20 mouse cellular contexts compared by ENCODE assay signal in the genomic region with DNA sequence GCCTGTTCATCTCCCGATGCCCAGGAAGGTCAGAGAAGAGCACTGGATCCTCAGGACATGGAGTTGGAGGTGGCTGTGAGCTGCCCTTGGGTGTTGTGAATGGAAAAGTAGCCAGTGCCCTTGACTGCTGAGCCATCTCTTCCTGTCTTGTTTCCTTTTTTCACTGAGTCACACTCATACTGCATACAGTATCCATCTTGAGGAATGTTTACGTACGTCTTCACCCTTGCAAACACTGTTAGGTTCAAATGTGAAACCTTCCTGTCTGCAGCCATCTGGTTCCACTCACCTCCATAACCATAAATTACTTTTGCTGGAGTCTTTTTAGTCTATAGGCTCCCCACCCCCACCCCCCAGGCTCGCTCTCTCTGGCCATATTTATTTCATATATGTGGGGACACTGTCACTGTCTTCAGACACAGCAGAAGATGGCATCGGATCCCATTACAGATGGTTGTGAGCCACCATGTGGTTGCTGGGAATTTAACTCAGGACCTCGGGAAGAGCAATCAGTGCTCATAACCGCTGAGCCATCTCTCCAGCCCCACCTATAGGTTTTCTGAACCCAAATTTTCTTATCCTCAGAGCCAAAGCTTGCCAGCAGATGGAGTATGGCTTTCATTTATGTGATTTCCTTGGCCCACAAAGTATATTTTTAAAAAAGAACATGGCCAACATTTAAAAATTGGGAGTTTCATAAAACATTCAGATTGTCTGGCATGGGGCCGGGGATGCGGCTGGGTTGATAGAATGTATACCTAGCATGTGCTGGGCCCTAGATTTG. TPM values are rescaled to one million over a fixed set of nuclear protein-coding genes. Genes with fewer than 3 reads are reported as not detected.
DNase-seq lines count a peak whose midpoint lies in the region; ATAC-seq and TF ChIP-seq lines count a peak whose summit lies in the region.
"Had no signal": no experiment of that assay in that cellular context is flagged by ENCODE, and none has a peak within 500 bp of the region (broad histone marks: within the 10 kb centered on the region; RNA-seq: fewer than 3 reads in every experiment).

No protein-coding gene starts in this region.

- H3K27me3 ChIP-seq in heart, postnatal 0 days (ENCODE audit: control insufficient read depth, insufficient read depth, low read length), result no peaks in the 10 kb centered on the region
- no peaks in the 10 kb centered on the region for H3K27me3 ChIP-seq in midbrain, postnatal 0 days (ENCODE audit: insufficient read depth, low read length)
- H3K27me3 ChIP-seq in midbrain, embryonic 14.5 days (ENCODE audit: control insufficient read depth, insufficient read depth, low read length), result no peaks in the 10 kb centered on the region
- no peaks in the 10 kb centered on the region for H3K27me3 ChIP-seq in forebrain, embryonic 12.5 days
- H3K27me3 ChIP-seq: limb, embryonic 13.5 days; neural tube, embryonic 13.5 days had no signal

- 76% methylated on average over 9 of the region's 9 CpGs for WGBS in heart, postnatal 0 days
- WGBS in midbrain, postnatal 0 days, result 83% methylated on average over 9 of the region's 9 CpGs
- WGBS in midbrain, embryonic 14.5 days, result 82% methylated on average over 9 of the region's 9 CpGs
- 83% methylated on average over 9 of the region's 9 CpGs for WGBS in forebrain, embryonic 12.5 days

- H3K4me1 ChIP-seq in heart, postnatal 0 days (ENCODE audit: control insufficient read depth, insufficient read depth), result peaks cover 51% of the 10 kb centered on the region
- no peaks in the 10 kb centered on the region for H3K4me1 ChIP-seq in midbrain, postnatal 0 days (ENCODE audit: insufficient read depth, low read length)
- H3K4me1 ChIP-seq in midbrain, embryonic 14.5 days (ENCODE audit: control insufficient read depth, insufficient read depth, low read length), result 0 out of 2 replicates have a peak, but pooled peaks cover 3% of the 10 kb centered on the region
- no peaks in the 10 kb centered on the region; the same call in 1 of the 2 replicates for H3K4me1 ChIP-seq in forebrain, embryonic 12.5 days

- no peak for DNase-seq in gastrocnemius, adult 2 months
- no peak for DNase-seq in gastrocnemius, adult 18-20 months (ENCODE audit: low spot score)
- DNase-seq in heart, postnatal 0 days (ENCODE audit: low spot score), result no peak
- DNase-seq in heart, adult 8-10 months (ENCODE audit: low spot score), result no peak
- no peak for DNase-seq in midbrain, postnatal 0 days (ENCODE audit: low spot score)
- no peak for DNase-seq in midbrain, embryonic 14.5 days
- no peak for DNase-seq in cerebellum, adult 11-12 months
- DNase-seq: adrenal gland, adult 8-10 months; cerebellum, adult 11 months; cerebellum, postnatal 36 days; gastrocnemius, postnatal 14 days; lung, postnatal 14 days; spleen, adult 18-20 months had no signal

- TF ChIP-seq EP300 in heart, postnatal 0 days (IDR thresholded peaks at IDR 0.05; ENCODE audit: low read depth), result no peak

- ATAC-seq in heart, postnatal 0 days (ENCODE audit: insufficient read depth, low read depth), result no peak
- ATAC-seq in midbrain, postnatal 0 days (ENCODE audit: low FRiP score), result no peak
- no peak for ATAC-seq in midbrain, embryonic 14.5 days (ENCODE audit: low FRiP score, low TSS enrichment)
- no peak for ATAC-seq in forebrain, embryonic 12.5 days (ENCODE audit: low FRiP score)
- ATAC-seq: forebrain, embryonic 16.5 days had no signal

- H3K27ac ChIP-seq in gastrocnemius, adult 2 months, result peak overlapping the region; percentile 95
- peak overlapping the region; percentile 85 for H3K27ac ChIP-seq in heart, postnatal 0 days (ENCODE audit: low read depth)
- H3K27ac ChIP-seq in midbrain, postnatal 0 days (ENCODE audit: low read depth, low read length), result no peak overlapping the region
- H3K27ac ChIP-seq in midbrain, embryonic 14.5 days (replicated peaks; ENCODE audit: low read depth, low read length), result no peak overlapping the region
- no peak overlapping the region for H3K27ac ChIP-seq in forebrain, embryonic 12.5 days
- H3K27ac ChIP-seq: limb, embryonic 13.5 days; liver, embryonic 14.5 days; neural tube, embryonic 13.5 days had no signal

- H3K9ac ChIP-seq in heart, postnatal 0 days (replicated peaks; ENCODE audit: low read depth, low read length), result 0 out of 2 replicates have a peak overlapping the region, but pooled peaks have one; percentile 7
- no peak overlapping the region for H3K9ac ChIP-seq in midbrain, postnatal 0 days (replicated peaks; ENCODE audit: low read length, poor library complexity, severe bottlenecking)
- H3K9ac ChIP-seq in midbrain, embryonic 14.5 days (replicated peaks; ENCODE audit: low read length), result no peak overlapping the region
- no peak overlapping the region for H3K9ac ChIP-seq in forebrain, embryonic 12.5 days
- H3K9ac ChIP-seq: limb, embryonic 13.5 days; liver, embryonic 14.5 days; neural tube, embryonic 13.5 days had no signal

- H3K4me3 ChIP-seq in gastrocnemius, adult 2 months, result peak overlapping the region; percentile 50
- no peak overlapping the region for H3K4me3 ChIP-seq in heart, postnatal 0 days (ENCODE audit: low read depth, low read length)
- H3K4me3 ChIP-seq in midbrain, postnatal 0 days (ENCODE audit: low read depth, low read length), result no peak overlapping the region
- H3K4me3 ChIP-seq in midbrain, embryonic 14.5 days (replicated peaks; ENCODE audit: low read depth, low read length), result no peak overlapping the region
- H3K4me3 ChIP-seq in forebrain, embryonic 12.5 days (replicated peaks), result no peak overlapping the region
- H3K4me3 ChIP-seq: erythroblast, embryonic 14.5 days; limb, embryonic 13.5 days; neural tube, embryonic 13.5 days had no signal

- no peak for TF ChIP-seq CTCF in gastrocnemius, adult 2 months (IDR thresholded peaks at IDR 0.05)
- TF ChIP-seq CTCF in heart, postnatal 0 days (IDR thresholded peaks at IDR 0.05; ENCODE audit: low read depth), result no peak
- TF ChIP-seq CTCF in midbrain, postnatal 0 days (IDR thresholded peaks at IDR 0.05), result peak; percentile 54

- H3K36me3 ChIP-seq in heart, postnatal 0 days (replicated peaks; ENCODE audit: control insufficient read depth, insufficient read depth, low read length), result no peaks in the 10 kb centered on the region
- no peaks in the 10 kb centered on the region for H3K36me3 ChIP-seq in midbrain, postnatal 0 days (ENCODE audit: insufficient read depth, low read length)
- H3K36me3 ChIP-seq in midbrain, embryonic 14.5 days (ENCODE audit: control insufficient read depth, insufficient read depth, low read length), result no peaks in the 10 kb centered on the region
- no peaks in the 10 kb centered on the region for H3K36me3 ChIP-seq in forebrain, embryonic 12.5 days (replicated peaks)
- H3K36me3 ChIP-seq: limb, embryonic 13.5 days; neural tube, embryonic 13.5 days had no signal

- intact Hi-C loops in gastrocnemius, adult 2 months (cut with DNase I), result loop anchor here (2.0 kb wide), 2 partner anchors 51 to 79 kb away; a partner anchor contains a TSS

- no peaks in the 10 kb centered on the region for H3K9me3 ChIP-seq in heart, postnatal 0 days (replicated peaks; ENCODE audit: control insufficient read depth, low read length)
- H3K9me3 ChIP-seq in midbrain, postnatal 0 days (ENCODE audit: low read length), result no peaks in the 10 kb centered on the region
- no peaks in the 10 kb centered on the region for H3K9me3 ChIP-seq in midbrain, embryonic 14.5 days (ENCODE audit: control insufficient read depth, low read length)
- H3K9me3 ChIP-seq in forebrain, embryonic 12.5 days, result no peaks in the 10 kb centered on the region
- H3K9me3 ChIP-seq: limb, embryonic 13.5 days; neural tube, embryonic 13.5 days had no signal

- H3K4me2 ChIP-seq in heart, postnatal 0 days (ENCODE audit: low read depth, low read length), result no peak overlapping the region
- no peak overlapping the region for H3K4me2 ChIP-seq in midbrain, postnatal 0 days (ENCODE audit: low read depth, low read length, poor library complexity, severe bottlenecking)
- no peak overlapping the region for H3K4me2 ChIP-seq in midbrain, embryonic 14.5 days (ENCODE audit: low read length)
- H3K4me2 ChIP-seq in forebrain, embryonic 12.5 days, result no peak overlapping the region
- H3K4me2 ChIP-seq: limb, embryonic 13.5 days; neural tube, embryonic 13.5 days had no signal

RNA-seq across cellular contexts. Expression of a gene that starts 51.0 kb away (rescaled TPM):
- 10 to 100 TPM; 72.6 to 73.2 TPM for total RNA-seq in gastrocnemius, adult 2 months (2021)
- 10 to 100 TPM; 75.3 to 75.4 TPM for total RNA-seq in gastrocnemius, adult 18-20 months (2021)
- total RNA-seq in heart, postnatal 0 days (2014; rRNA removed; ENCODE audit: low replicate concordance), result 328 and 340 TPM in 2 replicates
- polyA plus RNA-seq in heart, postnatal 0 days (2015; fragmentation: Nextera tagmentation; extraction: Ambion mirVana), result 58.5 and 65.2 TPM in 2 replicates
- total RNA-seq in heart, adult 8-10 months (2022), result 100 to 1,000 TPM; 232 to 257 (median 245) TPM
- total RNA-seq in midbrain, postnatal 0 days (2014; rRNA removed), result 1.6 and 2.0 TPM in 2 replicates
- 0.44 and 0.75 TPM in 2 replicates for polyA plus RNA-seq in midbrain, postnatal 0 days (2015; fragmentation: Nextera tagmentation; extraction: Ambion mirVana)
- polyA plus RNA-seq in midbrain, embryonic 14.5 days (2014; fragmentation: Nextera tagmentation; extraction: Ambion mirVana), result 0.61 TPM in 2 replicates
- 4.6 and 7.2 TPM in 2 replicates for polyA plus RNA-seq in forebrain, embryonic 12.5 days (2016; fragmentation: Nextera tagmentation; extraction: Ambion mirVana)
- total RNA-seq: hematopoietic stem cell, adult 5-6 weeks had no signal
- polyA plus RNA-seq: erythroblast, embryonic 14.5 days had no signal

Comparison
In these comparisons a context has a peak if more than half of its experiments do, and no peak if none do; other contexts are left out.
1. H3K27ac ChIP-seq: peak in gastrocnemius, adult 2 months (single experiment) and heart, postnatal 0 days (single experiment); none in midbrain, postnatal 0 days (single experiment), midbrain, embryonic 14.5 days (single experiment) and forebrain, embryonic 12.5 days (single experiment).
2. RNA of a gene that starts 51.0 kb away (total RNA-seq): 328 to 340 TPM in heart, postnatal 0 days, 232 to 257 TPM in heart, adult 8-10 months, 75.3 to 75.4 TPM in gastrocnemius, adult 18-20 months and 72.6 to 73.2 TPM in gastrocnemius, adult 2 months; 1.6 to 2.0 TPM in midbrain, postnatal 0 days; every median in the first group is over 10 times any median in the second.